Mouse (Mus musculus): ENCODE results near the gene Ndufa8. TPM values are rescaled to one million over a fixed set of nuclear protein-coding genes. Genes with fewer than 3 reads are reported as not detected.
A peak's percentile ranks its signal among the peaks of the same experiment; 100 is the strongest.

Ndufa8 gene
- total RNA-seq, 1 experiment from 2014 or later, result 54.3 TPM

DNA sequence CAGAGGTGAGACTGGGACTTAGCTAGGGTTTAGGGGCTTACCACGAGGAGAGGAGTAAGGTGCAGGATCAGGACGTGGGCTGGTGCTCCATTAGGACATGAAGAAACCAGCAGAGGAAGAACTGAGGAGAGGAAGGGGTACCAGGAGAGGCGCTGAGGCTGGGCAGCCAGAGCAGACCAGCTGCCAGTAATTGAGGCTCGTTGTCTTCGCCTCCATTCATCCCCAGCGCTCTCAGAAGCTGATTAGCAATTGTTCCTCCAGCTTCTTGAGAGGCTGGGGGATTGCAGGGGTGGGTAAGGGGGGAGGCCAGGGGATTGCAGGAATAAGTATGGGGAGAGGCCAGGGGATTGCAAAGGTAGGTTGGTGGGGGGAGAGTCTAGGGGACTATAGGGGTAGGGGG is 47.0 kb downstream of the Ndufa8 start:
- ATAC-seq (replicated peaks in 1 of 2; ENCODE audit: insufficient read depth in 1 of 2, low FRiP score in 2 of 2, low TSS enrichment in 1 of 2, low read depth in 1 of 2, poor library complexity in 2 of 2, severe bottlenecking in 2 of 2), result no peak

DNA sequence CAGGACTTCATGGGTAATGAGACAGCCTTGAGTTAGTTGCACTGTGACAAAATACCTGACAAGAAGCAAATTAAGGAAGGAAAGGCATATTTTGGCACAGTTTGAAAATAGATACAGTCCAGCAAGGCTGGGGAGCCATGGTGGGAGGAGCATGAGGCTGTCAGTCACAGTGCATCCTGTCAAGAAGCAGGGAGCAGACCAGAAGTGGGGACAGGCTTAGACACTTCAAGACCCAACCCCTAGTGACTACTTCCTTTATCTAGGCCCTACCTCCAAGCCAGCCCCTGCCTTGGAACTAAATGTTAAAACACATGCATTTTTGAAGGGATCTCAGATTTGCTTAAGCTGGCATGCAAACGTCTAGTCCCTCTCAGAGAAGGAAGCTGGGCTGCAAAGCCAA is 48.8 kb downstream of the Ndufa8 start:
- peak; percentile 46 to 47; a peak in 3 of 4 replicates for ATAC-seq (replicated peaks in 1 of 2; ENCODE audit: insufficient read depth in 1 of 2, low FRiP score in 2 of 2, low TSS enrichment in 1 of 2, low read depth in 1 of 2, poor library complexity in 2 of 2, severe bottlenecking in 2 of 2)

DNA sequence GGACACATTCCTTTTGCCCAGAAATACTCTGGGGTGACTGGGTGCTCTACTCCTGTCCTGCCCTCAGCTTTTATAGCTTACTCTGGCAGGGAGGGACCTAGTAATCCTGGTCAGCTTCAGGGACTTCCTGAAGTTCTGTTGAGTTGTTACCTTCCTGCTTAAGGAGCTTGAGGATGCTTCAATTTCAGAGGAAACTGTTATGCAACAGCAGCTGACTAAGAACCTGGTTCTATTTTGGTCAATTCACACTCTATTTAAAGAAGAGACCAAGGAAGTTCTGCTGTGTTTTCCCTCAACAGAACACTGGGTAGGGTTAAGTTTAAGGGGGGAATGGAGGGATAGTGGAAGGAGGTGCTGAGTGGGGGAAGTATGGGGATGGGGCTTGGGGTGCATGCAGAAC is 50.0 kb downstream of the Ndufa8 start:
- no peak for ATAC-seq (replicated peaks in 1 of 2; ENCODE audit: insufficient read depth in 1 of 2, low FRiP score in 2 of 2, low TSS enrichment in 1 of 2, low read depth in 1 of 2, poor library complexity in 2 of 2, severe bottlenecking in 2 of 2)

DNA sequence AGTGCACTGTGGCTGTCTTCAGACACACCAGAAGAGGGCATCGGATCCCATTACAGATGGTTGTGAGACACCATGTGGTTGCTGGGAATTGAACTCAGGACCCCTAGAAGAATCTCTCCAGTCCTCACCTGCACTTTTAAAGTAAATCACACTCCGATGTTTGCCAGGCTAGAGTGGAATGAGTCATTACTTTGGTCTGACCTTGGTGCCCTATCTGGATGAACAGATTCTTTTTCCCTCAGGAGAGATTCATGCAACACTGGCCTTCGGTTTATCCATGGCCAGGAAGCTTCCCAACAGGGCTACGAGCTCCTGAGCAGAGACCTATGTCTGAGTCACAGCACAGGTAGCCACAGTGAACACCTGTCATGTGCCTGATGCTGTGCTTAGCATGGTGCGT is 50.8 kb downstream of the Ndufa8 start:
- no peak for ATAC-seq (replicated peaks in 1 of 2; ENCODE audit: insufficient read depth in 1 of 2, low FRiP score in 2 of 2, low TSS enrichment in 1 of 2, low read depth in 1 of 2, poor library complexity in 2 of 2, severe bottlenecking in 2 of 2)

DNA sequence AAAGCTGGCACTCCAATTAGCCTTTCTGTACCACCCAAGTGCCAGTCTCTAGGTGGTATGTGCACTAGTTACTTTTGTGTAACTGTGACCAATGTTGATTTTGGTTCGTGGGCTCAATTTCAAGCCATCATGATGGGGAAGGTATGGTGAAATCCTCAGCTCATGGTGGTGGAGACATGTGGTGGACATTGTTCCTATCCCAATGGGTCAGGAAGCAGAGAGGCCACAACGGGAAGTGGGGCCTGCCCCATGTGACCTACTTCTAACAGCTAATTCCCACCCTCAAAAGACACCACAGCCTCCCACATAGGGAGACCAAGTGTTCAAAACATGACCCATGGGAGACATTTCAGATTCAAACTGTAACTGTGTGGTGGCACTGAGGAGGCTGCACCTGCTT is 52.5 kb downstream of the Ndufa8 start:
- peak in 1 of 2 experiments; percentile 46; a peak in 1 of 4 replicates for ATAC-seq (replicated peaks in 1 of 2; ENCODE audit: insufficient read depth in 1 of 2, low FRiP score in 2 of 2, low TSS enrichment in 1 of 2, low read depth in 1 of 2, poor library complexity in 2 of 2, severe bottlenecking in 2 of 2)

DNA sequence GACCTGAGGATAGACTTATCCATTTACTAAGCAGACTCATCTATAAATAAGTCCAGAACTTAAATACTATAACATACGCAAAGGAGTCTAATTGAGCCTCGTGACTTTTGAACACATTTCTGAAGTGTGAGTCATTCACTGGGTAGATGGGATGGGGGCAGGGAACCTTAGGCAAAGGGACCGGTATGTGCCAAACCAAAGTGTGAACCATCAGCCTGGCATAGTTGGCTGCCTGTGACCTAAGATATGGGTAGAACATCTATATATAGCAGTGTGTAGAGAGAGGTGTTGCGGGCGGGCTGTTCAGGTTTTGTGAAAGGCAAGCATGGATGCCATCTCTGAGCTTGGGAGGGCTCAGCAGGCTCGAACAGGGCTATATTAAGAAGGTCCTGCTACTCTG is 54.9 kb downstream of the Ndufa8 start:
- no peak for ATAC-seq (replicated peaks in 1 of 2; ENCODE audit: insufficient read depth in 1 of 2, low FRiP score in 2 of 2, low TSS enrichment in 1 of 2, low read depth in 1 of 2, poor library complexity in 2 of 2, severe bottlenecking in 2 of 2)

DNA sequence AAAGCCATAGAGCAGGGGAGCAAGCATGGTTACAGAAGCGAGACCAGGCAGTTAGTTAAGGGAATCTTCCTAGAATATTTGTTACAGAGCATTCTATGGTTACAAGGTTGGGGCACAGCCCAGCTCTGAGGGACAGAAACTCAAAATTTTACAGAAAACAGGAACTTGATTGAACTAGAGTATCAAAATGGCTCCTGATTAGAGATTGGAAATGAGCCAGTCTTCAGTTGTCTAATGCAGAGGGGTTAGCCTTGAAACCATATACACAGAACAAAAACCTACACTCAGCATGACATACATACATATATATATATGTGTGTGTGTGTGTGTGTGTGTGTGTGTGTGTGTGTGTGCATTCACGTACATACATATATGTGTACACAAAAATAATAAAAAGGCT is 55.7 kb downstream of the Ndufa8 start:
- ATAC-seq (replicated peaks in 1 of 2; ENCODE audit: insufficient read depth in 1 of 2, low FRiP score in 2 of 2, low TSS enrichment in 1 of 2, low read depth in 1 of 2, poor library complexity in 2 of 2, severe bottlenecking in 2 of 2), result 0 out of 4 replicates have a peak, but pooled peaks of 1 of the 2 experiments have one; percentile 22

DNA sequence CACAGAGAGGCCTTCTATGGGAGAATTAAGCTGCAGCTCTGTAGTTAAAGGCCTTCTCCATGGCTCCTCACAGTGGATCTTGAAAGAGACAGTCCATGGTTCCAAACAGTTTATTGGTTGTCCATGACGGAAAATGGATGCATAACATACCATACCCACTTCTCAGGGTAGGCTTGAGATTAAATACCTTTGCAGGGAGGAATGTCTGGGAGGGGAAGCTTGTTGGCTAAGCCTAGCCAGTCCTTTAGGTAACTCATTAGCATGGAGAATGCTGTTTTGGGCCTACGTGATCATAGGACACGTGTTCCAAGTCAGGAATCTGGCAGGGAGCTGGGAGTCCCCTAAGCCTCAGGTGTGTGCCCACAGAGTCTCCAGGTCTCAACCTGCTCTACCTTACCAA is 56.9 kb downstream of the Ndufa8 start:
- no peak for ATAC-seq (replicated peaks in 1 of 2; ENCODE audit: insufficient read depth in 1 of 2, low FRiP score in 2 of 2, low TSS enrichment in 1 of 2, low read depth in 1 of 2, poor library complexity in 2 of 2, severe bottlenecking in 2 of 2)

Other genes starting within 250 kb of the Ndufa8 start
- not detected in 2 replicates for gene Ttll11, start 69.5 kb downstream of the Ndufa8 start, total RNA-seq (2017)
- not detected in 2 replicates for gene Morn5, start 52 bp upstream of the Ndufa8 start, total RNA-seq (2017)
- gene Lhx6, start 56.0 kb upstream of the Ndufa8 start, total RNA-seq (2017), result not detected in 2 replicates
- 31.3 and 52.2 TPM in 2 replicates for gene Mrrf, start 87.0 kb upstream of the Ndufa8 start, total RNA-seq (2017)
- gene Rbm18, start 87.4 kb upstream of the Ndufa8 start, total RNA-seq (2017), result 34.5 and 38.0 TPM in 2 replicates
- 28.5 and 46.1 TPM in 2 replicates for gene Ptgs1, start 181.0 kb upstream of the Ndufa8 start, total RNA-seq (2017)